Mouse (Mus musculus): ENCODE data around the gene Mad1l1. TPM values are rescaled to one million over a fixed set of nuclear protein-coding genes. Genes with fewer than 3 reads are reported as not detected.
A peak's percentile ranks its signal among the peaks of the same experiment; 100 is the strongest.

Mad1l1 gene
- total RNA-seq, 2 experiments from 2014 or later: 11.6 to 46.6 TPM

GRCm38 (mm10) chr5:140191539-140191938 is 129.8 kb downstream of the Mad1l1 start:
- no peak for ATAC-seq (ENCODE audit: poor library complexity, severe bottlenecking)

- no peak for ATAC-seq (ENCODE audit: poor library complexity, severe bottlenecking)
These were observed 135.0 kb downstream of the Mad1l1 start for GRCm38 (mm10) chr5:140186351-140186750.

GRCm38 (mm10) chr5:140185757-140186156 is 135.6 kb downstream of the Mad1l1 start:
- no peak for ATAC-seq (ENCODE audit: poor library complexity, severe bottlenecking)

- ATAC-seq (ENCODE audit: poor library complexity, severe bottlenecking): no peak
These were observed 138.0 kb downstream of the Mad1l1 start for GRCm38 (mm10) chr5:140183387-140183786.

GRCm38 (mm10) chr5:140182351-140182750 is 139.0 kb downstream of the Mad1l1 start:
- no peak for ATAC-seq (ENCODE audit: poor library complexity, severe bottlenecking)

- no peak for ATAC-seq (ENCODE audit: poor library complexity, severe bottlenecking)
These were observed 141.3 kb downstream of the Mad1l1 start for GRCm38 (mm10) chr5:140180016-140180415.

- no peak for ATAC-seq (ENCODE audit: poor library complexity, severe bottlenecking)
These were observed 143.2 kb downstream of the Mad1l1 start for GRCm38 (mm10) chr5:140178058-140178690.

GRCm38 (mm10) chr5:140177582-140177981 is 143.8 kb downstream of the Mad1l1 start:
- no peak for ATAC-seq (ENCODE audit: poor library complexity, severe bottlenecking)

- no peak for ATAC-seq (ENCODE audit: poor library complexity, severe bottlenecking)
These were observed 145.0 kb downstream of the Mad1l1 start for GRCm38 (mm10) chr5:140176370-140176769.

GRCm38 (mm10) chr5:140174814-140175490 is 146.4 kb downstream of the Mad1l1 start:
- no peak for ATAC-seq (ENCODE audit: poor library complexity, severe bottlenecking)

GRCm38 (mm10) chr5:140174066-140174465 is 147.3 kb downstream of the Mad1l1 start:
- ATAC-seq (ENCODE audit: poor library complexity, severe bottlenecking): no peak

- ATAC-seq (ENCODE audit: poor library complexity, severe bottlenecking): no peak
These were observed 148.2 kb downstream of the Mad1l1 start for GRCm38 (mm10) chr5:140173181-140173580.

- no peak for ATAC-seq (ENCODE audit: poor library complexity, severe bottlenecking)
These were observed 149.6 kb downstream of the Mad1l1 start for GRCm38 (mm10) chr5:140171710-140172109.

GRCm38 (mm10) chr5:140167531-140167930 is 153.8 kb downstream of the Mad1l1 start:
- no peak for ATAC-seq (ENCODE audit: poor library complexity, severe bottlenecking)

GRCm38 (mm10) chr5:140167080-140167479 is 154.3 kb downstream of the Mad1l1 start:
- no peak for ATAC-seq (ENCODE audit: poor library complexity, severe bottlenecking)

GRCm38 (mm10) chr5:140163947-140164346 is 157.4 kb downstream of the Mad1l1 start:
- no peak for ATAC-seq (ENCODE audit: poor library complexity, severe bottlenecking)

- ATAC-seq (ENCODE audit: poor library complexity, severe bottlenecking): peak; percentile 63
These were observed 159.1 kb downstream of the Mad1l1 start for GRCm38 (mm10) chr5:140162071-140162845.

GRCm38 (mm10) chr5:140159007-140159406 is 162.3 kb downstream of the Mad1l1 start:
- ATAC-seq (ENCODE audit: poor library complexity, severe bottlenecking): no peak

GRCm38 (mm10) chr5:140157886-140158627 is 163.3 kb downstream of the Mad1l1 start:
- no peak for ATAC-seq (ENCODE audit: poor library complexity, severe bottlenecking)

GRCm38 (mm10) chr5:140154166-140154565 is 167.2 kb downstream of the Mad1l1 start:
- ATAC-seq (ENCODE audit: poor library complexity, severe bottlenecking): no peak

GRCm38 (mm10) chr5:140151871-140152270 is 169.5 kb downstream of the Mad1l1 start:
- ATAC-seq (ENCODE audit: poor library complexity, severe bottlenecking): no peak

Measured in megakaryocyte, adult 5-6 weeks (primary cell).